Mouse (Mus musculus) MEL (cell line): Measurements from ENCODE around the gene Prx. TPM values are rescaled to one million over a fixed set of nuclear protein-coding genes. Genes with fewer than 3 reads are reported as not detected.

ENCODE experiments used
- DNase-seq: peaks from one replicate; pipeline ENCODE4 v3.0.0; 2011; ENCODE audit warnings: low read depth, low spot score
- H3K27ac ChIP-seq: 2 replicates; pipeline ENCODE4 v1.5.1; 2012; ENCODE audit warnings: low read depth, mild to moderate bottlenecking, control low read depth, low read length, moderate library complexity; ENCODE audit not compliant: control insufficient read depth
- H3K27me3 ChIP-seq, 2 experiments: fragments of 150-350 bp in 1 of 2; sonication (generic) in 1 of 2; 2 replicates each; pipeline ENCODE4 v1.6.1; 2012; ENCODE audit warnings: low read length in 2 of 2, mild to moderate bottlenecking in 2 of 2, improper control_type of control experiment in 1 of 2, moderate library complexity in 1 of 2; ENCODE audit not compliant: insufficient read depth in 2 of 2, control insufficient read depth in 1 of 2
- H3K36me3 ChIP-seq, 2 experiments: 2 replicates each; pipeline ENCODE4 v1.6.1; 2012 to 2014; ENCODE audit warnings: low read length in 2 of 2, improper control_type of control experiment in 1 of 2, inconsistent platforms in 1 of 2, mild to moderate bottlenecking in 1 of 2; ENCODE audit not compliant: insufficient read depth in 2 of 2, control insufficient read depth in 1 of 2
- H3K4me1 ChIP-seq, 2 experiments: fragments of 150-350 bp in 1 of 2; sonication (generic) in 1 of 2; 2 replicates each; pipeline ENCODE4 v1.6.1; 2012; ENCODE audit warnings: low read length in 2 of 2, improper control_type of control experiment in 1 of 2, mild to moderate bottlenecking in 1 of 2; ENCODE audit not compliant: insufficient read depth in 2 of 2, control insufficient read depth in 1 of 2
- H3K4me3 ChIP-seq, 2 experiments: fragments of 150-350 bp in 1 of 2; sonication (generic) in 1 of 2; 2 replicates each; pipeline ENCODE4 v1.5.1; 2012; ENCODE audit warnings: low read depth in 2 of 2, low read length in 2 of 2, mild to moderate bottlenecking in 2 of 2, moderate library complexity in 2 of 2, control low read depth in 1 of 2, improper control_type of control experiment in 1 of 2; ENCODE audit not compliant: control insufficient read depth in 1 of 2, insufficient read depth in 1 of 2
- H3K79me2 ChIP-seq: 2 replicates; pipeline ENCODE4 v1.6.1; 2012; ENCODE audit warnings: mild to moderate bottlenecking, low read length, moderate library complexity; ENCODE audit not compliant: control insufficient read depth, poor library complexity, insufficient read depth
- H3K9ac ChIP-seq: 2 replicates; pipeline ENCODE4 v1.6.1; 2012; ENCODE audit warnings: low read depth, mild to moderate bottlenecking, control low read depth, low read length, moderate library complexity; ENCODE audit not compliant: control insufficient read depth, poor library complexity, severe bottlenecking
- H3K9me3 ChIP-seq: fragments of 150-350 bp; sonication (generic); replicated peaks from 2 replicates; pipeline ENCODE4 v1.6.1; 2012; ENCODE audit warnings: mild to moderate bottlenecking, low read length, improper control_type of control experiment, moderate library complexity; ENCODE audit not compliant: insufficient read depth
- BHLHE40 ChIP-seq: IDR thresholded peaks from 2 replicates; pipeline ENCODE4 v1.6.1; 2012; ENCODE audit warnings: low read depth, mild to moderate bottlenecking, inconsistent platforms, low read length, improper control_type of control experiment, borderline replicate concordance
- CHD1 ChIP-seq: IDR thresholded peaks from 2 replicates; pipeline ENCODE4 v1.6.1; 2012; ENCODE audit warnings: low read depth, mild to moderate bottlenecking, inconsistent platforms, low read length, improper control_type of control experiment
- CTCF ChIP-seq, 3 experiments: IDR thresholded peaks in 2 of 3; conservative IDR thresholded peaks in 1 of 3; 2 replicates each; pipeline ENCODE4 v1.5.1; 2011 to 2012; ENCODE audit warnings: low read length in 3 of 3, low read depth in 2 of 3, mild to moderate bottlenecking in 2 of 3, improper control_type of control experiment in 1 of 3, inconsistent platforms in 1 of 3, mixed read lengths in 1 of 3, moderate library complexity in 1 of 3; ENCODE audit not compliant: control insufficient read depth in 1 of 3, insufficient read depth in 1 of 3, poor library complexity in 1 of 3, severe bottlenecking in 1 of 3
- ETS1 ChIP-seq: IDR thresholded peaks from 2 replicates; pipeline ENCODE4 v1.6.1; 2012; ENCODE audit warnings: low read depth, mild to moderate bottlenecking, inconsistent platforms, low read length, improper control_type of control experiment, moderate library complexity
- HCFC1 ChIP-seq: IDR thresholded peaks from 2 replicates; pipeline ENCODE4 v1.6.1; 2012; ENCODE audit warnings: low read depth, mild to moderate bottlenecking, inconsistent platforms, low read length, improper control_type of control experiment, moderate library complexity
- JUND ChIP-seq: IDR thresholded peaks from 2 replicates; pipeline ENCODE4 v1.6.1; 2011; ENCODE audit warnings: low read depth, mild to moderate bottlenecking, improper control_type of control experiment, low read length
- MAX ChIP-seq: IDR thresholded peaks from 2 replicates; pipeline ENCODE4 v1.6.1; 2011; ENCODE audit warnings: low read length, improper control_type of control experiment
- POLR2AphosphoS2 ChIP-seq: IDR thresholded peaks from 2 replicates; pipeline ENCODE4 v1.6.1; 2011; ENCODE audit warnings: low read length, improper control_type of control experiment
- POLR2AphosphoS5 ChIP-seq: IDR thresholded peaks from 2 replicates; pipeline ENCODE4 v1.6.1; 2012; ENCODE audit warnings: low read depth, borderline replicate concordance, mild to moderate bottlenecking, inconsistent platforms, low read length, moderate library complexity, mixed read lengths
- SMC3 ChIP-seq: IDR thresholded peaks from 2 replicates; pipeline ENCODE4 v1.6.1; 2011; ENCODE audit warnings: low read depth, low read length, improper control_type of control experiment
- TAL1 ChIP-seq: IDR thresholded peaks from 2 replicates; pipeline ENCODE4 v1.6.1; 2012; ENCODE audit warnings: mild to moderate bottlenecking, inconsistent platforms, low read length, moderate library complexity, mixed read lengths
- UBTF ChIP-seq: IDR thresholded peaks from 2 replicates; pipeline ENCODE4 v1.6.1; 2012; ENCODE audit warnings: low read depth, mild to moderate bottlenecking, inconsistent platforms, low read length, improper control_type of control experiment, moderate library complexity, borderline replicate concordance; ENCODE audit not compliant: insufficient read depth
- ZNF384 ChIP-seq: IDR thresholded peaks from 2 replicates; pipeline ENCODE4 v1.6.1; 2012; ENCODE audit warnings: low read depth, mild to moderate bottlenecking, inconsistent platforms, low read length, improper control_type of control experiment
- polyA plus RNA-seq, 2 experiments: library from polyadenylated mRNA; stranded (reverse) in 1 of 2; unstranded in 1 of 2; fragments of >175 nt in 1 of 2; fragments of >200 nt in 1 of 2; gene quantifications; 2 replicates each; pipeline versions ENCODE4 v1.2.1 to v1.2.4; 2012; ENCODE audit warnings: low replicate concordance in 2 of 2, low read depth in 1 of 2; ENCODE audit not compliant: insufficient read length in 2 of 2, insufficient read depth in 1 of 2, missing spikeins in 1 of 2
- total RNA-seq: library from RNA; depleted of rRNA; stranded (reverse); fragments of 300-350 nt; gene quantifications from 2 replicates; pipeline ENCODE4 v1.2.3, GENCODE M21; 2012

Prx gene
- total and polyA plus RNA-seq, 3 experiments: 0.39 to 1.4 TPM; not detected in 1

DNA sequence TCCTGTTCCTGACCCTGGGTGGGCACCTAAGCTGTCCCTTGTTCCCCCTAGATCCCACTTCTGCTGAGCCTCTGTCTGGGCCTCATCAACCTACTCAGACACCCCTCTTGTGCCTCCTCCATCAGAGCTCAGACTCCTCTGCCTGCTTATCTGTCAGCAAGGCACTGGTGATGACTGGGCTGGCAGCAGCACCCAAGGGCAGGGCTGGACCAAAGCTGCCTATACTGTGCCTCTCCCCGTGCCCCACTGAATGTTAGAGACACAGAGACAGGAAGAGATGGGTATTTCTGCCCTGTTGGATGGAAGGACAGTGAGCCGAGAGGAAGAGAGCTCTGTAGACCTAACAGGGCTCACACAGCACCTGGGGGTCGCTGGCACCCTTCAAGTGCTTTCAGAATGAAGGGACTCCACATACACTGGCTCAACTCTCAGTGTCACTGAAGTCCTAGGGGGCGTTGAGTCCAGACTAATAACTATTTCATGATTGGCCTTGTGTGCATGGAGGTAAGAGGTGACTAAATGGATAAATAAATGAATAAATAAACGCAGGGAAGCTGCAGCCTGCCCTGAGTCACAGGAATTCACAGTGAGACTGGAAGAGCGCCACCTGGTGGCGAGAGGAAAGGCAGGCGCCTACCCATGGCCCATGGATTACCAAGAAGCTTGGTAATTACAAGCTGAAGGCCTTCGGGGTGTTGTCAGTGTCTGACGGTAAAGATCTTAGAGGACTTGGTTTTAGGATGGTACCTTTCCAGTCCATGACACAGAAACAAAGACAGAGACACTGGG lies 27.1 kb downstream of the Prx start (continued):
- TF ChIP-seq ZNF384: no peak
- no peak for TF ChIP-seq POLR2AphosphoS5
- TF ChIP-seq POLR2AphosphoS2: no peak

DNA sequence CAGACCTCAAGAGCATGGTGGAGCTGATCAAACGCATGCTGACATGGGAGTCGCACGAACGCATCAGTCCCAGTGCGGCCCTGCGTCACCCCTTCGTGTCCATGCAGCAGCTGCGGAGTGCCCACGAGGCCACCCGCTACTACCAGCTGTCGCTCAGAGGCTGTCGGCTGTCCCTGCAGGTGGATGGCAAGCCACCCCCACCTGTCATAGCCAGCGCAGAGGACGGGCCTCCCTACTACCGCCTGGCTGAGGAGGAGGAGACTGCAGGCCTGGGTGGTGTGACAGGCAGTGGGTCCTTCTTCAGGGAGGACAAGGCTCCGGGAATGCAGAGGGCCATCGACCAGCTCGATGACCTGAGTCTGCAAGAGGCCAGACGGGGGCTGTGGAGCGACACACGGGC lies 29.9 kb downstream of the Prx start:
- Histone ChIP-seq H3K9me3 (no peaks in the 10 kb centered on the region), H3K9ac (no peak overlapping the region), H3K36me3 (no peaks in the 10 kb centered on the region), H3K4me1 (no peaks in the 10 kb centered on the region; a peak in 1 of 4 replicates), H3K79me2 (no peaks in the 10 kb centered on the region), H3K4me3 (no peak overlapping the region), H3K27ac (no peak overlapping the region), H3K27me3 (no peaks in the 10 kb centered on the region)
- TF ChIP-seq CHD1: no peak
- no peak for TF ChIP-seq HCFC1
- no peak for TF ChIP-seq TAL1
- no peak for TF ChIP-seq ZNF384
- TF ChIP-seq UBTF: no peak
- no peak for TF ChIP-seq JUND
- TF ChIP-seq ETS1: no peak
- DNase-seq: no peak

DNA sequence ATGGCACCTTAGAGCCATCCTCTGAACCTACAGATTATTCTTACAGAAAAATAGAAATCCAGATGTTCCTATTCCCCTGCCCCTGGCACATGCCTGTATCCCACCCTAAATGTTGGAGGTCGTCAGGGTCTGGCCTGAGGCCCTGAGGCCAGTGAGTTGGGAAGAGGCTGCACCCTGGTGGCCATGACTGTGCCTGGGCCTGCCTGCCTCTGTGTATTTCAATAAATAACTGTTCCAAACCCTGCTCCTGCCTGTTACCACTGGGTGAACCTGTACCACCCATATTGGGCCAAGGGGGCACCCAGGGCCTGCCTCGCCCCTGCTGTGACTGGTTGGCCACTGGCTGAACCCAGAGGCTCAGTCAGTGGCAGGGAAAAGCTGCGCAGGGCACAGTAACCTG lies 31.8 kb downstream of the Prx start:
- H3K9me3 ChIP-seq: no peaks in the 10 kb centered on the region
- no peak overlapping the region for H3K9ac ChIP-seq
- H3K79me2 ChIP-seq: no peaks in the 10 kb centered on the region
- no peaks in the 10 kb centered on the region for H3K36me3 ChIP-seq
- H3K4me1 ChIP-seq: peaks cover 0 to 11% of the 10 kb centered on the region in 2 experiments; a peak in 2 of 4 replicates
- no peaks in the 10 kb centered on the region for H3K27me3 ChIP-seq
- TF ChIP-seq SMC3 (peak; percentile 17; the same call in 1 of the 2 replicates), TAL1 (no peak), BHLHE40 (no peak), MAX (no peak), CTCF (IDR thresholded peaks at IDR 0.05 in 2 of 3, conservative IDR thresholded peaks at IDR 0.05 in 1 of 3; ENCODE audit: control insufficient read depth in 1 of 3, insufficient read depth in 1 of 3, low read depth in 2 of 3, low read length in 3 of 3, poor library complexity in 1 of 3, severe bottlenecking in 1 of 3) (peak in 2 of 3 experiments; percentile 24 to 32; a peak in 3 of 6 replicates), JUND (no peak), POLR2AphosphoS5 (no peak)
- H3K4me3 ChIP-seq: no peak overlapping the region
- no peak overlapping the region for H3K27ac ChIP-seq
- DNase-seq: no peak
